Mouse (Mus musculus): ENCODE measurements around the gene Tdrd9. TPM values are rescaled to one million over a fixed set of nuclear protein-coding genes. Genes with fewer than 3 reads are reported as not detected.
A peak's percentile ranks its signal among the peaks of the same experiment; 100 is the strongest.
"Not testable (repeated sequence)": the region's sequence is repeated elsewhere in the genome, so short reads cannot be mapped to it uniquely, and the experiment has no call there.

Gene Tdrd9
- polyA plus RNA-seq, 1 experiment from 2014 or later, result 0.20 TPM

DNA sequence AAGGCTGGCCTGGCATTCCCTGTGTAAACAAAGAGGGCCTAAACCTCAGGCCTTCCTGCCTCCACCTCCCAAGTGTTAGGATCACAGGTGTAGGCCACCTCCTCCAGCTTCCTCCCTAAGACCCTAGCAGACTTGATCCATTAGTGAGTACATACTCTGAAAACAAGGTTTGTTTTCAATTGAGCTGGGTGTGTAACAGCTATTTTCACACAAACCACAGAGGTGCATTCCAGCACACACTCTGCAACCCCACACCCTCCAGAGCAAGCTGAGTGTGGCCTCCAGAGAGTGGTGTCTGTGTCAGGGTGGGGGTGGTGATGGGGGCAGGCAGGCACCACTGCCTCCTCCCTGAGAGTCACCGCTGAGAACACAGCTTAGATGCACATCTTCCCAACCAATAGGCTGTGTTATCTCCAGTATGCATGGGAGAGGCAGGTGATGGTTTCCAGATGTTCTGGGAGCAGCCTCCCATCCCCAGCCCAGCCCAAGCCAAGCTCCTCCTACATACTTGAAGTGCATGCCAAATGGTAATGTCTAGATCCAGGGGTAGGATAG, 32.7 kb upstream of the Tdrd9 start:
- H3K4me3 ChIP-seq (ENCODE audit: low read length), result no peak overlapping the region
- H3K9ac ChIP-seq (ENCODE audit: low read depth, low read length), result no peak overlapping the region
- H3K27ac ChIP-seq (ENCODE audit: low read length), result peak overlapping the region; percentile 94
- H3K27me3 ChIP-seq (replicated peaks; ENCODE audit: control insufficient read depth, insufficient read depth, low read length), result no peaks in the 10 kb centered on the region
- H3K36me3 ChIP-seq (ENCODE audit: control insufficient read depth, insufficient read depth, low read length), result no peaks in the 10 kb centered on the region
- peaks cover 45% of the 10 kb centered on the region for H3K4me1 ChIP-seq (ENCODE audit: control insufficient read depth, insufficient read depth, low read length)
- peak; percentile 6 for ATAC-seq
- no peaks in the 10 kb centered on the region for H3K9me3 ChIP-seq (ENCODE audit: control insufficient read depth, low read length)
- WGBS, result 35% methylated on average over 1 of the region's 1 CpGs
- no peak overlapping the region for H3K4me2 ChIP-seq (ENCODE audit: low read depth, low read length)

- Histone ChIP-seq H3K9ac (ENCODE audit: low read depth, low read length) (peak overlapping the region; percentile 50; the same call in 1 of the 2 replicates), H3K36me3 (ENCODE audit: control insufficient read depth, insufficient read depth, low read length) (no peaks in the 10 kb centered on the region), H3K27me3 (replicated peaks; ENCODE audit: control insufficient read depth, insufficient read depth, low read length) (no peaks in the 10 kb centered on the region), H3K9me3 (ENCODE audit: control insufficient read depth, low read length) (no peaks in the 10 kb centered on the region), H3K4me2 (ENCODE audit: low read depth, low read length) (peak overlapping the region; percentile 38), H3K27ac (ENCODE audit: low read length) (peak overlapping the region; percentile 78), H3K4me1 (ENCODE audit: control insufficient read depth, insufficient read depth, low read length) (peaks cover 36% of the 10 kb centered on the region), H3K4me3 (ENCODE audit: low read length) (peak overlapping the region; percentile 16)
- no peak; the same call in 1 of the 2 replicates for ATAC-seq
- 59% methylated on average over 10 of the region's 10 CpGs for WGBS
Observed at GRCm38 (mm10) chr12:111943421-111944064, 27.8 kb upstream of the Tdrd9 start.

DNA sequence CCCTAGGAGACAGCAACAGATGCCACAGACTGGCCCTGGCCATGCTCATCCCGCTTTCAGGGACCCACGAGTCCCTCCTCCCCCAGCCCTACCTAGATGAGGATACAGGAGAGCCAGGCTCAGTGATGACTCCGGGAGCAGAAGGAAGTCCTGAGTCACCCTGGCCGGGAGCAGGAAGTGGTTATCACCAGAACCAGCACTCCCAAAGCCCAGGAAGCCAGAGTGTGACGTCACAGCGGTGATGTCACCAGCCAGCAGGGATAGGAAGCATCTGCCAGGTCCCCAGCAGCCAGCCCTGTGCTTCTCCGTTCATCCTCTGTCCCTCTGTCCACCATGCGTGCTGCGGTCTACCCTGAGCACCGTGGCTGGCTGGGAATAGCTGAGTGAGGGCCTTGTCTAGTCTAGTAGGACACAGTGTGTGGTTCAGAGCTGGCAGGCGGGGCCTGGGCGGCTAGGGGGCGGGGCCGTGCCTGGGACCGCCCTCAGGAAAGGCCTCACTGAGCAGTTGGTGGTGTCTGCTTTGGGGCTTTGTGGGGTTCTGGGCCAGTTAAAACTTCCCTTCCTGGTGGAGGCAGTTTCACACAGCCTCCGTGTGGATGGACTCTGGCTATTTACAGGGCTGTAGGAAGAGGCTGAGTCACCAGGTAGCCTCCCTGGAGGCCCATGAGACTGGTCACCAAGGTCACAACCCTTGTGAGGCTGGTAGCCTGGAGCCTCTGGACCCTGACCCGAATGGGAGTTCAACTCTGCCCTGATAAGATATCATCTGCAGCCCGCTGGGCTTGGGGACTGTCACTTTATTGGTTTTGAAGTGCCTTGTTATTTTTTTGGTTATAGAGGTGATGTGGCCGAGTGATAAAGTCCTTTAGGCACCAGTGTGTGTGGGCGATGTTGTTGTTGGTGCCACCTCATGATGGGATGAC, 27.0 kb upstream of the Tdrd9 start:
- H3K27me3 ChIP-seq (replicated peaks; ENCODE audit: control insufficient read depth, insufficient read depth, low read length); H3K9me3 ChIP-seq (ENCODE audit: control insufficient read depth, low read length); H3K36me3 ChIP-seq (ENCODE audit: control insufficient read depth, insufficient read depth, low read length): not testable (repeated sequence)
- Histone ChIP-seq H3K27ac (ENCODE audit: low read length) (peak overlapping the region; percentile 88), H3K4me2 (ENCODE audit: low read depth, low read length) (peak overlapping the region; percentile 38), H3K9ac (ENCODE audit: low read depth, low read length) (peak overlapping the region; percentile 50; the same call in 1 of the 2 replicates), H3K4me3 (ENCODE audit: low read length) (peak overlapping the region; percentile 16), H3K4me1 (ENCODE audit: control insufficient read depth, insufficient read depth, low read length) (peaks cover 35% of the 10 kb centered on the region)
- peak; percentile 75 for ATAC-seq
- WGBS, result 57% methylated on average over 15 of the region's 20 CpGs

DNA sequence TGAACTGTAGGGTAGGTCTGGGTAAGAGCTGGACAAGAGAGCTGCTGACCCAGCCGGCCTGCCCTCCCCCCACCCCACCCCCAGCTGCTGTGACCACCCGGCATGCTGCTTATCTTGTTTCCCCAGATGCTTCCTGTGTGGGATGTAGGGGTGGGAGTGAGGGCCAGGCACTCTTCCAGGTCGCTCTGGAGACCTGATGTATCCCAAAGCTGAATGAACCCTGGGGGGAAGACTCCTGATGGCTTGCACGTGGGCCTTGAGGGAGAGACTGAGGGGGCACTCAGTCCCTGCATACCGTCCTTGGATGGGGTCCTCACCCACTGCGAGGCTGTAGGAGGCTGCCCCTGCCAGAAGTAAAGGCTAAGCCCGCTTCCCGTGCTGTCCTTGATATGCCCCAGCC, 26.2 kb upstream of the Tdrd9 start:
- no peaks in the 10 kb centered on the region for H3K9me3 ChIP-seq (ENCODE audit: control insufficient read depth, low read length)
- H3K27me3 ChIP-seq (replicated peaks; ENCODE audit: control insufficient read depth, insufficient read depth, low read length), result no peaks in the 10 kb centered on the region
- peak overlapping the region; percentile 88 for H3K27ac ChIP-seq (ENCODE audit: low read length)
- H3K4me3 ChIP-seq (ENCODE audit: low read length), result no peak overlapping the region
- 0 out of 2 replicates have a peak overlapping the region, but pooled peaks have one; percentile 30 for H3K9ac ChIP-seq (ENCODE audit: low read depth, low read length)
- no peak overlapping the region for H3K4me2 ChIP-seq (ENCODE audit: low read depth, low read length)
- 39% methylated on average over 8 of the region's 8 CpGs for WGBS
- peak; percentile 17 for ATAC-seq
- H3K4me1 ChIP-seq (ENCODE audit: control insufficient read depth, insufficient read depth, low read length), result peaks cover 36% of the 10 kb centered on the region
- H3K36me3 ChIP-seq (ENCODE audit: control insufficient read depth, insufficient read depth, low read length), result no peaks in the 10 kb centered on the region

DNA sequence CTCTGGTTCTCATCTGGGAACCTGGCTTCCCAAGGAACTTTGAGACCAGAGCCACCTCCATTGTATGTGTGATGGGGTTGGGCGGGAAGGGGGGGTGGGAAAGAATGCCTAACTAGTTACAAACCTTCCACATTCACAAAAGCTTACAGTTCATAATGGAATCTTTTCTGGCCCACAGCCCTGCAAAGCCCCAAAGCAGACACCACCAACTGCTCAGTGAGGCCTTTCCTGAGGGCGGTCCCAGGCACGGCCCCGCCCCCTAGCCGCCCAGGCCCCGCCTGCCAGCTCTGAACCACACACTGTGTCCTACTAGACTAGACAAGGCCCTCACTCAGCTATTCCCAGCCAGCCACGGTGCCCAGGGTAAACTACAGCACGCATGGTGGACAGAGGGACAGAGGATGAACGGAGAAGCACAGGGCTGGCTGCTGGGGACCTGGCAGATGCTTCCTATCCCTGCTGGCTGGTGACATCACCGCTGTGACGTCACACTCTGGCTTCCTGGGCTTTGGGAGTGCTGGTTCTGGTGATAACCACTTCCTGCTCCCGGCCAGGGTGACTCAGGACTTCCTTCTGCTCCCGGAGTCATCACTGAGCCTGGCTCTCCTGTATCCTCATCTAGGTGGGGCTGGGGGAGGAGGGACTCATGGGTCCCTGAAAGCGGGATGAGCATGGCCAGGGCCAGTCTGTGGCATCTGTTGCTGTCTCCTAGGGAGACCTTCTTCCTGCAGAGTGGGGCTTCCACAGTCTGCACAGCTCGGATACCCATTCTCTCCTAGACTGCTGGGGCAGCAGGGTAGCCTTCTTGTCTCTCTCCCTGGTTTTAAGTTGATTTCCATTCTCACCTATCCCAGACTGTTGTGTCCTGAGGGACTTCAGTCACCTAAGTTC, 25.3 kb upstream of the Tdrd9 start:
- Histone ChIP-seq H3K9ac (ENCODE audit: low read depth, low read length) (peak overlapping the region; percentile 30; the same call in 1 of the 2 replicates), H3K4me1 (ENCODE audit: control insufficient read depth, insufficient read depth, low read length) (peaks cover 36% of the 10 kb centered on the region), H3K27ac (ENCODE audit: low read length) (peak overlapping the region; percentile 88)
- not testable (repeated sequence) for H3K27me3 ChIP-seq (replicated peaks; ENCODE audit: control insufficient read depth, insufficient read depth, low read length); H3K4me3 ChIP-seq (ENCODE audit: low read length); H3K4me2 ChIP-seq (ENCODE audit: low read depth, low read length); H3K36me3 ChIP-seq (ENCODE audit: control insufficient read depth, insufficient read depth, low read length); H3K9me3 ChIP-seq (ENCODE audit: control insufficient read depth, low read length)
- whole genome bisulfite sequencing, result 63% methylated on average over 11 of the region's 15 CpGs
- ATAC-seq, result peak; percentile 61

DNA sequence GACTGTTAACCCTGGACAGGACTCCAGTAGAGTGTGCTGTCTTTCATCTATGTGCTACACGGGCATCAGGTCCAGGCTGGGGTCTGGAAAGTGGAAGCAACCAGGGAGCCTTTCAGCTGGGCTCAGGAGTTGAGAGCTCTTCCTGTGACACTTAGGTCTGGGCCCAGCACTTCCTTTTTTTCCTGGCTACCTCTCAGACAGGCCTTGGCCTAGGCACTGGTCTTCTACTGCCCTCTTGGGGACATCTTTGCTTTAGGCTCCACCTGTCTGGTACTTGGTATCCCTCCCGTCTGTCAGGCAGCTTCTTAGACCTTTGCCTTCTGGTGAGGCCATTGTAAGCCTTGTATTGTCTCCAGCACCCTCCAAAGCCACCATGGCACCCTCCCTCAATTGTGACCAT, 24.6 kb upstream of the Tdrd9 start:
- Histone ChIP-seq H3K9me3 (ENCODE audit: control insufficient read depth, low read length) (no peaks in the 10 kb centered on the region), H3K27ac (ENCODE audit: low read length) (peak overlapping the region; percentile 21), H3K4me2 (ENCODE audit: low read depth, low read length) (no peak overlapping the region), H3K4me3 (ENCODE audit: low read length) (no peak overlapping the region), H3K36me3 (ENCODE audit: control insufficient read depth, insufficient read depth, low read length) (no peaks in the 10 kb centered on the region), H3K9ac (ENCODE audit: low read depth, low read length) (peak overlapping the region; percentile 2), H3K4me1 (ENCODE audit: control insufficient read depth, insufficient read depth, low read length) (peaks cover 41% of the 10 kb centered on the region), H3K27me3 (replicated peaks; ENCODE audit: control insufficient read depth, insufficient read depth, low read length) (no peaks in the 10 kb centered on the region)
- 36% methylated on average over 2 of the region's 2 CpGs for WGBS
- ATAC-seq, result peak; percentile 45

- 54% methylated on average over 5 of the region's 5 CpGs for WGBS
- Histone ChIP-seq H3K4me1 (ENCODE audit: control insufficient read depth, insufficient read depth, low read length) (peaks cover 29% of the 10 kb centered on the region), H3K4me3 (ENCODE audit: low read length) (no peak overlapping the region), H3K27ac (ENCODE audit: low read length) (no peak overlapping the region), H3K36me3 (ENCODE audit: control insufficient read depth, insufficient read depth, low read length) (no peaks in the 10 kb centered on the region), H3K9me3 (ENCODE audit: control insufficient read depth, low read length) (no peaks in the 10 kb centered on the region), H3K4me2 (ENCODE audit: low read depth, low read length) (no peak overlapping the region), H3K9ac (ENCODE audit: low read depth, low read length) (no peak overlapping the region), H3K27me3 (replicated peaks; ENCODE audit: control insufficient read depth, insufficient read depth, low read length) (no peaks in the 10 kb centered on the region)
- ATAC-seq, result no peak
Observed at GRCm38 (mm10) chr12:111950486-111950885, 20.9 kb upstream of the Tdrd9 start.

GRCm38 (mm10) chr12:111951701-111952100, 19.7 kb upstream of the Tdrd9 start:
- Histone ChIP-seq H3K4me1 (ENCODE audit: control insufficient read depth, insufficient read depth, low read length) (peaks cover 20% of the 10 kb centered on the region), H3K27me3 (replicated peaks; ENCODE audit: control insufficient read depth, insufficient read depth, low read length) (no peaks in the 10 kb centered on the region), H3K4me2 (ENCODE audit: low read depth, low read length) (no peak overlapping the region), H3K9ac (ENCODE audit: low read depth, low read length) (no peak overlapping the region), H3K9me3 (ENCODE audit: control insufficient read depth, low read length) (no peaks in the 10 kb centered on the region), H3K4me3 (ENCODE audit: low read length) (no peak overlapping the region), H3K36me3 (ENCODE audit: control insufficient read depth, insufficient read depth, low read length) (no peaks in the 10 kb centered on the region), H3K27ac (ENCODE audit: low read length) (peak overlapping the region; percentile 23; the same call in 1 of the 2 replicates)
- 23% methylated on average over 5 of the region's 5 CpGs for WGBS
- ATAC-seq, result peak; percentile 57

Data from intestine, embryonic 16.5 days (tissue).